Mouse (Mus musculus): ENCODE data around the gene Kif28. TPM values are rescaled to one million over a fixed set of nuclear protein-coding genes. Genes with fewer than 3 reads are reported as not detected.

Kif28 gene
- total RNA-seq, 2 experiments from 2014 or later = 0.35 to 0.49 TPM

Other genes with a start within 250 kb of the Kif28 start
- gene Smyd3, start 227.2 kb downstream of the Kif28 start, total RNA-seq (2021) = 1 to 10 TPM; 7.5 to 8.3 TPM
- 10 to 100 TPM; 69.8 to 76.6 TPM for gene Tfb2m, start 199.0 kb downstream of the Kif28 start, total RNA-seq (2021)
- gene Cnst, start 198.9 kb downstream of the Kif28 start, total RNA-seq (2021) = 10 to 100 TPM; 43.9 to 47.2 TPM
- 10 to 100 TPM; 53.2 to 62.1 TPM for gene Sccpdh, start 77.1 kb downstream of the Kif28 start, total RNA-seq (2021)
- not detected for gene Gm10518, start 58.1 kb upstream of the Kif28 start, total RNA-seq (2021)
- gene Ahctf1, start 58.4 kb upstream of the Kif28 start, total RNA-seq (2021) = 10 to 100 TPM; 14.6 to 19.1 TPM
- gene Cdc42bpa, start 215.2 kb upstream of the Kif28 start, total RNA-seq (2021) = 10 to 100 TPM; 41.7 to 43.2 TPM

Measured in heart, adult 18-20 months (tissue).